Mouse (Mus musculus): ENCODE results near the gene Lpcat3.

DNA sequence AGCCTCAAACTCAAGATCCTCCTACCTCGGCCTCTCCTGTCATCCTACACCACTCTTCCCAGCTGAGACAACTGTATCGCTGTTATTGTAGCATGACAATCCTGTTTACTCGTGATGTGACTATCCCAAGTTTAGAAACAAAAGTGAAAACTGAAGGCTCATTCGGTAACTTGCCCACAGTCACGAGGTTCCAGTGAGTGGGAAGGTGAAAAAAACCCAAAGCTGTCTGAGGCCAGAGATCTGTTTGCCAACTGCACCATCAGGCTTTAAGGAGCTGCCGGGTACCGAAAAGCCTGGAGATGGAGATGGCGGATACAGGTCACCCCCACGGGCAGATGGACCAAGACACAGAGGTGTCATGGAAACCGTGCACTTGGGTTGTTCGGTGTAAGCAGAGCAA, 74.2 kb downstream of the Lpcat3 start:
- TF ChIP-seq POLR2A (IDR thresholded peaks at IDR 0.05; ENCODE audit: control insufficient read depth, low read depth, low read length) (no peak), CTCF (IDR thresholded peaks at IDR 0.05; ENCODE audit: control insufficient read depth, insufficient read depth, insufficient replicate concordance, low read depth, low read length) (no peak)
